Mouse (Mus musculus): ENCODE measurements at regions not wholly inside any gene's neighbourhood (a gene's known extent, or its start where the extent isn't known, plus 50 kb on each side); places are given as distances from the start of the nearest gene placed in this dataset.

DNA sequence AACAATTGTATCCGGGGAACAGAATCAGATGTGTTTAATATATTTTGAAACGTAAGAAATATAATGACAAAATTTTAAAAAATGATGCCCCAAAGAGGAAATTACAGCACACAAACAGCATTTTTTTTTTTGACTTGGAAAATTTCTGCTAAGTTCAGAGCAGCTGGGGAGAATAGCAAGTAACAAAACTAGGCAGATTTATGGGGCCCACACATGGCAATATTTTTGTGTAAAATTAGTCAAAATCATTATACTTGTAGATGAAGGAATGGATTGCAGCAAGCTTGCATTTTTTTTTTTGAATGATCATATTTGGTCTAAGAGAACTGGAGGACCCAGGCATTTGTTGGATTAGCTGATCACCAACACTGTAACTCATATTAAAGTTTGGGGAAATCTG, 189.4 kb downstream of the Map2k6 start:
- Histone ChIP-seq H3K79me2 (replicated peaks; ENCODE audit: control insufficient read depth, insufficient read depth, low read length) (no peaks in the 10 kb centered on the region), H3K4me1 (ENCODE audit: control insufficient read depth, insufficient read depth, low read length) (no peaks in the 10 kb centered on the region), H3K36me3 (ENCODE audit: control insufficient read depth, insufficient read depth, low read length) (no peaks in the 10 kb centered on the region), H3K27me3 (ENCODE audit: control insufficient read depth, insufficient read depth, low read length) (no peaks in the 10 kb centered on the region), H3K9ac (ENCODE audit: low read depth, low read length) (no peak overlapping the region), H3K27ac (no peak overlapping the region), H3K4me3 (no peak overlapping the region)
- intact Hi-C loops (cut with DNase I): no loop called here
- TF ChIP-seq CTCF (IDR thresholded peaks at IDR 0.05): no peak
- TF ChIP-seq EP300 (IDR thresholded peaks at IDR 0.05; ENCODE audit: insufficient read depth, low read depth, low read length): no peak
- no peak for TF ChIP-seq POLR2A (IDR thresholded peaks at IDR 0.05; ENCODE audit: insufficient read depth, low read depth, low read length)
- DNase-seq: no peak
- 77% methylated on average over 2 of the region's 2 CpGs for WGBS

DNA sequence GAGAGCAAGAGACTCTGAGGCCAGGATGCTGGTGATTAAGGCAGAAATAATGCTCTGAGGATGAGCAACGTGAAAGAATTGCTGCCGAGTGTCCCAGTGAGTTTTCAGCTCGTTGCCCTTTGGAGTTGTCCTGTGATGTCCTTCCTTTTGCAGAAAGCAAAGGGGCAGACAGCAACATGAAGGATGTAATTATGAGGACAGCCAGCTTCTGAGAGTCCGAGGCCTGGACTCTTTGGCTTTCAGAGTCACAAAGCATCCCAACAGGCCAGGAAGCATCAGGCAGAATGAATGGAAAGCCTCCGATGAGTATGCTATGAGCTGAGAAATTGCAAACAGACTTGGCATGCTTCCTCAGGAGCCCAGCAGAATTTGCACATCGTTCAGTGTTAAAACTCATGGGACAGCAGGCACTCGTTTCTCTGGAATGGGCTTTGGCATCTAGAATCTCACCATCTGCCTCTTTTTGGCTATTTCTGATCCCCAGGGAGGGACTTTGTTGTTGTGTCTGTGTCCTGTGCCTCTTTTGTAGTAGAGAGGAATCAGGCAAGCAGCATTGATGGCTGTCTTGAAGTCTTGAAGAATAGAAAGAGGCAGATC, 196.4 kb downstream of the Map2k6 start:
- TF ChIP-seq EP300 (IDR thresholded peaks at IDR 0.05; ENCODE audit: insufficient read depth, low read depth, low read length) (no peak), CTCF (IDR thresholded peaks at IDR 0.05) (no peak), POLR2A (IDR thresholded peaks at IDR 0.05; ENCODE audit: insufficient read depth, low read depth, low read length) (no peak)
- no peak overlapping the region for H3K9ac ChIP-seq (ENCODE audit: low read depth, low read length)
- WGBS: 65% methylated on average over 7 of the region's 7 CpGs
- intact Hi-C loops (cut with DNase I): no loop called here
- no peak overlapping the region for H3K4me3 ChIP-seq
- H3K27me3 ChIP-seq (ENCODE audit: control insufficient read depth, insufficient read depth, low read length): no peaks in the 10 kb centered on the region
- no peak overlapping the region for H3K27ac ChIP-seq
- H3K79me2 ChIP-seq (replicated peaks; ENCODE audit: control insufficient read depth, insufficient read depth, low read length): no peaks in the 10 kb centered on the region
- H3K36me3 ChIP-seq (ENCODE audit: control insufficient read depth, insufficient read depth, low read length): no peaks in the 10 kb centered on the region
- DNase-seq: peak in 1 of 2 experiments; percentile 14
- H3K4me1 ChIP-seq (ENCODE audit: control insufficient read depth, insufficient read depth, low read length): no peaks in the 10 kb centered on the region

DNA sequence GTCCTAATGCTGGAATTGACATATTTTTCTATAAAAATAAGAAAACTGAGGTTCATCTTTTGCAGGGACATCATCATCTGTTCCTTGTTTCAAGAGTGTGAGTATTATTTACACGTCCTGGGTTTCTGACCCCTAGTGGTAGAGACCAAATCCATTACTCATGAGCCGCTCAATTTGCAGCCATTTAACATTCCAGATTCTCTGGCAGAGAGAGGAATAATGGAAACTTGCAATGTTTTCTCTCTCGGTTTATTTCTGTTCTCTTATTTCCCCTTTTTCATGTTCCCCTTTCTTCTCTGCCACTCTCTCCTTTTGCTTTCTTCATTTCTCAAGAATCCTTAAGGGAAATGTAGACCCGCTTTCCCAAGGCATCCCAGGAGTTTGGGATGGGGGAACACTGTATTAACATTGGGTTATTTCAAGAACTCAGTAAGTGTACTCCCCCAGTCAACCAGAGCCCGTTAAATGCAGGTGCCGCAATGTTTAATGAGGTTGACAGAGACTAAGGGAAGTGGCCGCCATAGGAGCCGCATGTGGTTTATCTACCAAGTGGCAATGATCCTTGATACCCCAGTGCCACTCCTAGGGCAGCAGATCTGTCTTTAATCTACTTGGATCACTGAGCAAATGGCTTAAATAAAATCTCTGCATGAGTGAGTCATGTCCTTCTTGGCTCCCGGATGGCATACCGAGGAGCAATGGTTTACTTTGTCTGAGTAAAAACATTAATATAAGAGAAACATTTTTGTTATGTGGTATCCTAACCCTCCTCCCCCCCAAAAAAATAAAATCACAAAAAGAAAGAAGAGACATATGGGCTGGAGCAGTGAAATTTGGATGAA, 206.3 kb downstream of the Map2k6 start:
- TF ChIP-seq POLR2A (IDR thresholded peaks at IDR 0.05; ENCODE audit: insufficient read depth, low read depth, low read length): no peak
- TF ChIP-seq CTCF (IDR thresholded peaks at IDR 0.05): no peak
- no peak for DNase-seq
- WGBS: 77% methylated on average over 10 of the region's 10 CpGs
- no peaks in the 10 kb centered on the region for H3K4me1 ChIP-seq (ENCODE audit: control insufficient read depth, insufficient read depth, low read length)
- no peaks in the 10 kb centered on the region for H3K79me2 ChIP-seq (replicated peaks; ENCODE audit: control insufficient read depth, insufficient read depth, low read length)
- H3K27me3 ChIP-seq (ENCODE audit: control insufficient read depth, insufficient read depth, low read length): no peaks in the 10 kb centered on the region
- H3K9ac ChIP-seq (ENCODE audit: low read depth, low read length): no peak overlapping the region
- H3K27ac ChIP-seq: no peak overlapping the region
- no peaks in the 10 kb centered on the region for H3K36me3 ChIP-seq (ENCODE audit: control insufficient read depth, insufficient read depth, low read length)
- intact Hi-C loops (cut with DNase I): no loop called here
- no peak overlapping the region for H3K4me3 ChIP-seq

DNA sequence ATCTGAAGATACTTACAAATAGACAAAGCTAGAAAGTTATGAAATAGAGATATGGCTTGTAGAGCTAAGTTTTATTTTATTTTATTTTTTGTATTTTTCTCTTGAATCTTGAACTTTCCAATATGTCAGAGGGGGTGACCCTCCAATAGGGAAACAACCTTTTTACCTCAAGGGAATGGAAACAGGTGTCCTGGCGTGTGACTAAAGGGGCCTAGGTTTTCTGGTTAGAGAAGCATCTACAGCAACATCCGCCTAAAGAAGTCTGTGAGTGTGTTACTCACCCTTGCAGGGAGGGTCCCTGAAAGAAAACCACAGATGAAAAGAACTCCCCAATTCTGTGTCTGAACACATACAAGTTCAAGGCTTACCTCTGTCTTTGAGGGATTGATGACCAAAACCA, 210.4 kb downstream of the Map2k6 start:
- no peaks in the 10 kb centered on the region for H3K36me3 ChIP-seq (ENCODE audit: control insufficient read depth, insufficient read depth, low read length)
- no peaks in the 10 kb centered on the region for H3K27me3 ChIP-seq (ENCODE audit: control insufficient read depth, insufficient read depth, low read length)
- no peaks in the 10 kb centered on the region for H3K4me1 ChIP-seq (ENCODE audit: control insufficient read depth, insufficient read depth, low read length)
- H3K9ac ChIP-seq (ENCODE audit: low read depth, low read length): no peak overlapping the region
- H3K27ac ChIP-seq: no peak overlapping the region
- no peak for DNase-seq
- no peak overlapping the region for H3K4me3 ChIP-seq
- no peaks in the 10 kb centered on the region for H3K79me2 ChIP-seq (replicated peaks; ENCODE audit: control insufficient read depth, insufficient read depth, low read length)
- intact Hi-C loops (cut with DNase I): no loop called here
- WGBS: 89% methylated on average over 2 of the region's 2 CpGs
- TF ChIP-seq CTCF (IDR thresholded peaks at IDR 0.05): no peak
- TF ChIP-seq EP300 (IDR thresholded peaks at IDR 0.05; ENCODE audit: insufficient read depth, low read depth, low read length): no peak
- no peak for TF ChIP-seq POLR2A (IDR thresholded peaks at IDR 0.05; ENCODE audit: insufficient read depth, low read depth, low read length)

DNA sequence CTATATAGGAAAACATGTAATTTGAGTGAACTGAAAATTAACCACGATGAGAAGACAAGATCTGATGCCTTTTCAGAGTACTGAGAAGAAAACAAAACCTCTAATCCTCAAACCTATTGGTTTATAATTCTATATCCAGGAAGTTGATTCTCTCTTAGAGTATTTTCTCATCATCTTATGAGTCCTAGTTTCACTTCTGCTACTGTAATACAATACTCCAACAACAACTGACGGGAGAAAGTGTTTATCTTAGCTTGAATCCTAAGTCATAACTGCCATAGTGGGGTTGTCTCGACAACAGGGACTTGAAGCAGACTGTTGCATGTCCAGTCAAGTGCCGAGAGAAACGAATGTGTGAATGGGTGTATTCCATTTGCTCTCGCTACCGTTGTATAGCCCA, 211.9 kb downstream of the Map2k6 start:
- TF ChIP-seq EP300 (IDR thresholded peaks at IDR 0.05; ENCODE audit: insufficient read depth, low read depth, low read length) (no peak), CTCF (IDR thresholded peaks at IDR 0.05) (no peak), POLR2A (IDR thresholded peaks at IDR 0.05; ENCODE audit: insufficient read depth, low read depth, low read length) (no peak)
- H3K36me3 ChIP-seq (ENCODE audit: control insufficient read depth, insufficient read depth, low read length): no peaks in the 10 kb centered on the region
- no peaks in the 10 kb centered on the region for H3K4me1 ChIP-seq (ENCODE audit: control insufficient read depth, insufficient read depth, low read length)
- DNase-seq: no peak
- no peaks in the 10 kb centered on the region for H3K79me2 ChIP-seq (replicated peaks; ENCODE audit: control insufficient read depth, insufficient read depth, low read length)
- H3K27me3 ChIP-seq (ENCODE audit: control insufficient read depth, insufficient read depth, low read length): no peaks in the 10 kb centered on the region
- no peak overlapping the region for H3K9ac ChIP-seq (ENCODE audit: low read depth, low read length)
- no peak overlapping the region for H3K4me3 ChIP-seq
- WGBS: 82% methylated on average over 7 of the region's 7 CpGs
- H3K27ac ChIP-seq: no peak overlapping the region
- intact Hi-C loops (cut with DNase I): no loop called here

DNA sequence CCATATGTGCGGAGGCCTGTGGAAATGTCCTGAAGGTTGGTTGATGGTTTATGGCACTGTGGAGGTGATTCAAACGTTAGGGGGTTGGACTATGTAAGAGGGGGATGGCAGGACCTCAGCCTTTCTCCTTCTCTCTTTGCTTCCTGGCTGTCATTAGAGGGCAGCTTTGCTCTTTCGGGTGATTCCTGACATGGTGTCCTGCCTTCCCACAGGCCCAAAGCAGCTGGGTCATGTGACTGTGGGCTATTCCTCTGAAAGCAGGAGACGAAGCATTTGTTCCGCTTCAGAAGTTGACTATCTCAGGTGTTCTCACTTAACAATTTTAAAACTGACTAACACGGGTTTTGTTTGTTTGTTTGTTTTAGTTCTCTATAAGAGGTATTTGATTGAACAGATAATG, 233.1 kb downstream of the Map2k6 start:
- 83% methylated on average over 6 of the region's 6 CpGs for WGBS
- no peaks in the 10 kb centered on the region for H3K4me1 ChIP-seq (ENCODE audit: control insufficient read depth, insufficient read depth, low read length)
- no peak for DNase-seq
- H3K36me3 ChIP-seq (ENCODE audit: control insufficient read depth, insufficient read depth, low read length): no peaks in the 10 kb centered on the region
- H3K79me2 ChIP-seq (replicated peaks; ENCODE audit: control insufficient read depth, insufficient read depth, low read length): no peaks in the 10 kb centered on the region
- H3K4me3 ChIP-seq: no peak overlapping the region
- H3K27me3 ChIP-seq (ENCODE audit: control insufficient read depth, insufficient read depth, low read length): no peaks in the 10 kb centered on the region
- TF ChIP-seq CTCF (IDR thresholded peaks at IDR 0.05): no peak
- TF ChIP-seq EP300 (IDR thresholded peaks at IDR 0.05; ENCODE audit: insufficient read depth, low read depth, low read length): no peak
- TF ChIP-seq POLR2A (IDR thresholded peaks at IDR 0.05; ENCODE audit: insufficient read depth, low read depth, low read length): no peak
- no peak overlapping the region for H3K9ac ChIP-seq (ENCODE audit: low read depth, low read length)
- H3K27ac ChIP-seq: no peak overlapping the region
- intact Hi-C loops (cut with DNase I): no loop called here
